Mouse (Mus musculus) ovary, postnatal 10 days (tissue): Measurements from ENCODE around the gene Olfr790.

Experiments
- DNase-seq: peaks from one replicate; pipeline ENCODE4 v3.0.0; 2022; ENCODE audit warnings: low spot score

Olfr790 gene

DNA sequence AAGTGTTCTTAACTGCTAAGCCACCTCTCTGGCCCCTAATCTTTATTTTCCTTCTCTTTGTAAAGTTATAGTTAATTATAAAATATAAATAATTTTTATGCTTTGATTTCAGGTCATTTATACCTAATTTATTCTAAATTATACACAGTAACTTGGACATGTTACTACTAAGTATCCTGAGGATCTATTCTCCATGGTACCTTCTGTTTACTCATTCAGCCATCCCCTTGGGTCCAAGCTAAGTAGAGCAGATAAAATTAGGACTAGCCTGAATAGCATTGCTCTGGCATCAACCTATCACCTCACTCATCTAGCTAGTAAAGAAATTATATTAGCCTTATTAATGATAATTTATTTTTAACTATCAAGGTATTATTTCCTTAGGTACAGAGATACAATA lies at the start of gene Olfr790:
TSS of gene Olfr790 (plus strand) at position 301 of the 400 bp plus-strand sequence.
- DNase-seq: no peak

DNA sequence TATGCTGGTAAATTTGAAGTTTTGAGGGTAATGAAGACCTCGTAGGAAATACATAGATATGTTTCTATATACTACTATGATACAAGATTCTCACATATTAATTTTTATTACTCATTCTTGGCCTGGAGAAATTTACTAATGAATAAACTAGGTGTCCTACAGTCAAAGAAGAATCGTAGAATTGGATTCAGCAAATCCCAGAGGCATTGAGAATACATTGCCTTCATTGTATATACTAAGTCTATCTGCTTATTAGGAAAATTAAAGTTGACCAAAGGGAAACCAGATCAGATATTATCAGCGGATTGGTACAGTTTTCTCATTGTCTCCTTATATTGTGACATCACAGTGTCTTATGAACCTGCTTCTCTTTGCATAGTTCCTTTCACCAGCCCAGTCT lies 36.7 kb upstream of the Olfr790 start, which contains the start of gene Olfr787:
TSS of gene Olfr787 (plus strand) at position 301 of the 400 bp plus-strand sequence.
- DNase-seq: no peak

DNA sequence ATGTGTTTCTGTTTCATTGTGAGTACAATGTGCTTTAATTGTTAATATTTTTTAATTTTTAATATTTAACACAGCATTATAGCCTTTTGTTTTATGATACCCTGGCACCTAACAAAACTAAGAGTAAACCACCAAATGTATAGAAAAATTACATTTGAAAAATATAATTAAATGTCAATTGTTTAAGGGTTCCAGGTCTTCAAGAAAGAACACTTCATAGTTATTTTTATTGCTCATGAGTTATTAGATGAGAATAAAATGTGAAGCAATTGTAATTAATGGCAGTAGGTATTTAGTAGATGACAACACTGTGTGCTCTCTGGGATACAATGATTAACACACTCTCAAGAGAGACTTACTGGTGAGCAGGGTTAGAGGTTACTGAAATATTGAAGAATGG lies 27.6 kb upstream of the Olfr790 start, which contains the start of gene Olfr788:
TSS of gene Olfr788 (plus strand) at position 301 of the 400 bp plus-strand sequence.
- DNase-seq: no peak

GRCm38 (mm10) chr10:129473256-129473655 lies 25.0 kb upstream of the Olfr790 start:
- no peak for DNase-seq

DNA sequence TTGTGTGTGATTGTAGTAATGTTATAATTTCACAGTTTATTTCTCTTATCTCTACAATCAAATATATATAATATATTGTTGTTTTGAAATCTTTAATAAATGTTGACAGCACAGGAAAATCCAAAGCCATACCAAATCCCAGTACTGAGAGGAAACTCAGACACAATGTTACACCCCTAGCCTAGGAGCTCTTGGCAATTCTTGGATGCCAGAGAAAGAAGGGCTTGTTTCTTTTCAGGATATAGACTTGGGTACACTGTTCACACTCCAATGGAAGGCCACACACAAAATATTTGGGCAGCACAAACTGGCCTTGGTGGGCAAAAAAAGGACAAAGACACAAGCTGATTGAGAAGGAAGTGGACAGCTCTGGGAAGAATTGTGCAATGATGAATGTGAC lies 24.6 kb upstream of the Olfr790 start:
- DNase-seq: no peak

GRCm38 (mm10) chr10:129484452-129484851 lies 13.8 kb upstream of the Olfr790 start, which contains the start of gene Olfr789:
Gene Olfr789, plus strand, starts transcription at chr10:129484752.
- no peak for DNase-seq

GRCm38 (mm10) chr10:129490101-129490500 lies 8.2 kb upstream of the Olfr790 start:
- no peak for DNase-seq

DNA sequence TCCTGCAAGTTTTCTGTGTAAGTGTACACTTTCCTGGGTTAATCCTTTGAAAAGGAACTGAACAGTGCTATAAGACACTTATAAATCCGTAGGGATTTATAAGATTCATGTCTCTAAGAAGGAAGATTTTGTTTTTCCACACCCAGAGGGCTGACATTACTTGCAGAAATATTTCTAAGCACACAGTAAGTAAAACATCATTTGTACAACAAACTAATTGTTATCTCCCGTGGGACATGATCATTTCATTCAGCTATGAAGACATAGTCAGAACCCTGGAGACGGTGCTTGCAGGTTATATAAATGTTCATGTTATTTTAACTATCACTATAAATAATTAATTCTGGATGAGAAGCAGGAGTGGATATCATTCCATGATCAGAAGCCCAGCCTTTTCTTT lies 23.2 kb downstream of the Olfr790 start, which contains the start of gene Olfr791:
TSS of gene Olfr791 (plus strand) at position 301 of the 400 bp plus-strand sequence.
- no peak for DNase-seq

GRCm38 (mm10) chr10:129538862-129539261 lies 40.6 kb downstream of the Olfr790 start, which contains the start of gene Olfr792:
Gene Olfr792, plus strand, starts transcription at chr10:129539162.
- DNase-seq: no peak

DNA sequence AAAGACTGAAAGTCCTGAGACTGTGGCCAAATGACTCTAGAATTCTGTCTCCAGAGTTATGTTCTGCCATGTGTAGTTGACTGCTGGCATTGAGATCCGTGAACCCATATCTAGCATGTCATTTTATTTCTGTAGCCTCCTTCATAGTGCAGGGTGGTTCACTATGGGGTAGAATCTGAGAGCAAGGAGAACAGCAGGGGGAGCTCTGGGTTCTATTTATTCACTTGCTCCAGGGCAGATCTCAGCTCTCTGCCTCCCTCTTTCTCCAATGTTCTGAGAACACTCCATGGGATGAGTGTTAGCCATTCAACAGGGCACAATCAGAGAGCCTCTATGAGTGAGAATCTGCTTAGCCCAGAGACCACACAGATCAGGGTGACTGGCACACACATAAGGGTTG lies 51.1 kb downstream of the Olfr790 start:
- no peak for DNase-seq
